Mouse (Mus musculus): ENCODE results near the gene Bhmt2. TPM values are rescaled to one million over a fixed set of nuclear protein-coding genes. Genes with fewer than 3 reads are reported as not detected.

Gene Bhmt2
- total RNA-seq, 2 experiments from 2014 or later: not detected

GRCm38 (mm10) chr13:93637282-93638245 lies 36.5 kb downstream of the Bhmt2 start, which contains the start of gene Bhmt:
TSS of gene Bhmt (minus strand) at chr13:93637961.
- DNase-seq: no peak

- no peak for DNase-seq
Measured at GRCm38 (mm10) chr13:93636561-93636960, 37.5 kb downstream of the Bhmt2 start.

GRCm38 (mm10) chr13:93632927-93633326 lies 41.2 kb downstream of the Bhmt2 start:
- no peak for DNase-seq

DNA sequence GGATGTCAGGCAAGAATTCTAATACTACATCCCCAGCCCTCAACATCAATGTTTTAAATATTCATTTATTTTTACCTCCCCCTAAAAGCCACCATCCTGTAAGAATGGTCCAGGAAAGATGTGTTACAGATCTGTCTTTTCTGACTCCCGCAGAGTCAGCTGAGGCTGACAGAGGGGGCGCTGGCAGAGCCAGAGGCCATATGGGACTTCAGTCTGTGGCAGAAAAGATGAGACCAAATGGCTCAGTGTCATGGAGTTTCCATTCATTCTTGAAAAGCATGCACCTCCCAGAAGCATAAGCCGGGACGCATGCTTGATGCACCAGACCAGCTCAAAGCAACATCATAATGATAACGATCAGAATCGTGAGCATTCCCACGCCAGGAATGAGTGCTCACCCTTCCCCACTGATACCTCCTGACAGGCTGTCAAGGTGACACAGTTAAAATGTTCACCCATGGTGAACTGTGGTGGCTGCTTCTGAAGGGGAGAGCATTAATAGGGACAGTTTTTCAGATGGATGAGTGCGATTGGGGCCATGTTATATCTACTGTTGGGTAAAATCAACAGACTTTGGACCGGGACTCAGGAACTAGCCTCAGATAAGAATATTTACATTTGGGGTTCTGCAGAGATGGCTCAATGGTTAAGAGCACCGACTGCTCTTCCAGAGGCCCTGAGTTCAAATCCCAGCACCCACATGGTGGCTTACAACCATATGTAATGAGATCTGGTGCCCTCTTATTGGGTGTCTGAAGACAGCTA lies 43.0 kb downstream of the Bhmt2 start:
- DNase-seq: no peak

DNA sequence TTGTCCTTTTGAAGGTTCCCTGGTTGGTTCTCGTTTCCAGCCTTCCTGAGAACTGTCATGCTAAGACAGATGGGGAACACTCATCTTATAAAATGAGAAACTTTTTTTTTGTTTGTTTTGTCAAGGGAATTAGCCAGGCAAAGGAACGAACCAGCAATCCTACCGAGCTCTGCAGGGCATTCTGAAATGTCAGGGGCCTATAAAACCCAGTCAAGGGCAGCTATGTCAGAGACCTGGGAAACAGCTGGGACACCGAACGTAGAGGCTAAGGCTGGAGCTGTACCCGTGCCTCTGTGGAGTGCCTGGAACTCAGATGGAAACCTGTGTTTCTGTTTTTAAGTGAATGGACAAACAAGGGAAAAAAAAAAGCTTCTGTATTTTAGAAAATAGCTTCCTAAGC lies 45.2 kb downstream of the Bhmt2 start:
- no peak for DNase-seq

GRCm38 (mm10) chr13:93614361-93614948 lies 59.6 kb downstream of the Bhmt2 start:
- peak; percentile 72 for DNase-seq

GRCm38 (mm10) chr13:93613771-93614170 lies 60.3 kb downstream of the Bhmt2 start:
- DNase-seq: no peak

- DNase-seq: peak; percentile 90
Measured at GRCm38 (mm10) chr13:93612660-93613607, 61.2 kb downstream of the Bhmt2 start.

- no peak for DNase-seq
Measured at GRCm38 (mm10) chr13:93608476-93608875, 65.6 kb downstream of the Bhmt2 start.

- DNase-seq: no peak
Measured at GRCm38 (mm10) chr13:93607701-93608100, 66.4 kb downstream of the Bhmt2 start.

DNA sequence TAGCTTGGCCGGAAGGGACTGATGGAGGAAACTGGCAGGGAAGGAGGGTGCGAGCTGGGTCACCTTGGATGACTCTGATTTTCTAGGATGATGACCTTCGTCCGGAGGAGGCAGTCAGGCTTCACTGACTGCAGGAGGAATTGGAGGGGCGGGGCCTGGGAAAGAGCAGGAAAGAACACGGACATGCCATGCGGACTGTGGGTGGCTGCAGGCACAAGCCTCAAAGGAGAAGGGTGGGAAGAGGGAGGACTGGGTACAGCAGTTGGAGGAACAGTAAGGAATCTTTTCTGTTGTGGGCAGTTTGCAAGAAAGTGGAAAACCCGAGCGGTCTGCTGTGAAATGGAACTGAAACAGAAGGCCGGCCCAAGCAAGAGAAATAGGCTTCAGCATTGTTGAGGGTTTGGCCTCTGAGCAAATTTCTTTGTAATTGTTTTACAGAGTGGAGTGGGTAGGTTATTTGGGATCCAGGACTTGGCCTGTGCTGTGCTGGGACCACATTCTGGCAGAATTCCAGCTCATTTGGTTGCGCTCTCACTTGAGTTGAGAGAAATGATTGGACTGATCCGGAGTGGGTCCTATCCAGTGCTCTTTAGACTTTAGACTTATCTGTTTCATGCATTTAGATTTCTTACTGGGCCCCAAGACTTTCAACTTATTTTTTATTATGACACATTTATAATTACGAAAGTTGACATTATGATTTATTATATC lies 67.1 kb downstream of the Bhmt2 start:
- no peak for DNase-seq

Other genes starting within 250 kb of the Bhmt2 start
- gene Jmy, start 174.5 kb downstream of the Bhmt2 start, total RNA-seq (2021): 10 to 100 TPM; 35.1 to 37.5 TPM
- under 1 TPM in 1 of 2 experiments, not detected in 1; 0.31 TPM for gene Bhmt, start 36.3 kb downstream of the Bhmt2 start, total RNA-seq (2021)
- not detected for gene Dmgdh, start 131 bp upstream of the Bhmt2 start, total RNA-seq (2021)
- 10 to 100 TPM; 10.1 to 11.7 TPM for gene Arsb, start 97.3 kb upstream of the Bhmt2 start, total RNA-seq (2021)

Data from heart, postnatal 4 days (tissue).